Mouse (Mus musculus): ENCODE results near the gene Ccnjl. TPM values are rescaled to one million over a fixed set of nuclear protein-coding genes. Genes with fewer than 3 reads are reported as not detected.

Gene Ccnjl
- 1.5 TPM for total RNA-seq (2023)

DNA sequence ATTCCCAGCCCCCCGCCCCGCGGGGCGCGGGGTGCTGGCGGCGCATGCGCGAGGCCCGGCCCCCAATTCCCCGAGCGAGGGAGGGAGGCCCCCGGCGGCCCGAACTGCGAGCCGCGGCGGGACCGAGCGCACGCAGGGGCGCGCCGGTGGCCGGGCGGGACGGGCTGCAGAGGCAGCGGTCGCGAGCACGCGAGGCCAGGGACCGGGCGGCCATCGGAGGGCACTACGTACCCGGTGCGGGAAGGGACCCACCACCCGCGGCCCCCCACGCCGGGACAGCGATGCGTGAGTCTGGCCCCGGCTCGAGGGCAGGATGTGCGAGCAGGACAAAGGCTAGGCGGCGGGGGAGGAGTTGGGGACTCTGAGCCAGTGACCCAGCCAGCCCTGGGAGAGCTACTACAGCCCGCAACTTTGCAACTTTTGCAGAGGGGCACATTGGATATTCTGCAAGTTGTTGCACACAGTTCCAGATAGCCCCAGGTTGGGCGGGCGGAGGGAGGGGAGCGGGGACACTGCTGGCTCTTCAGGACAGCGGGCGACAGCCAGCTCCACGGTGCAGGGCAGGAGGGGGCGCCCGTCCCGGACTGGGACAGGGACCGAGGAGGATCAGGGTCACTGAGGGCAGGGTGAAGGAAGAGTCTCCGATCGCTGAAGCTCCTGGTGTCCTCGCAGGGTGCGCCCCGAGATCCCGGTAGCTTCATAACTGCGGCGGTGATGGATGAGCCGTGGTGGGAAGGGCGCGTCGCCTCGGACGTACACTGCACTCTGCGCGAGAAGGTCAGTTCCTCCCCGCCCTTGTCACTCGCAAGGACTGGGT is at the start of gene Ccnjl:
Gene Ccnjl (plus strand): TSS at position 102 of the 817 bp plus-strand sequence.

DNA sequence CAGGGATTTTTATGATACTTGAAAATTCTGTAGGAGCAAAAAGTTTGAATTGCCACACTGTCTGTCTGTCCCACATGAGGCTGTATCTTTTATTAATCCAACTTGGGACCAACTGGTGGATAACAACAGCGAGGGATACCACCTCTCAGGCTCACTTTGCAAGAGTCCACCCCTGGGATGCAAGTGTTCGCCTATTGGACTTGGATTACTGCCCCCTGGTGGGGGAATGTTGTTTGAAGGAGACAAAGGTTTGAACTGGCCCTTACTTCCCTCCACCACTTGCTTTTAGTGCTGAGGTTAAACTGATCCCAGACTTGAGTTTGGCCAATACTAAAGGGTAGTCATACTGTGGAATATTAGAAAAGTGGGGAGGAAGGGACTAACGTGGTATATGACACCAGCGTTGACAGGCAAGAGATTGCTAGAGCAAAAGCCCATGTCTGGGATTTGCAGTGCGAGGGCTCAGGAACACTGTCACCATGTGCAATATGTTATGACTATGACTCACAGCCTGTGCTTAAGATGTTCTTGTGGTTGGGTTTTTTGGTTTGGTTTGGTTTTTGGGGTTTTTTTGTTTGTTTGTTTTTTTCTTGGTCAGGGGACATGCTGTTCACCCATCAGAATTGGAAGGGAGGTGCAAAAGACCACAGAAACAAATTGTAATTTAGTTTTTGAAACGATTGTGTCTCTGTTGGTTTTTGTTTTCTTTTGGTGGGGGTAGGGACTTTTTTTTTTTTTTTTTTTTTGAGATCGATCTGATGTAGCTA is 57.9 kb downstream of the Ccnjl start, which contains the start of gene 4933415A04Rik:
Gene 4933415A04Rik (plus strand): TSS at position 717 of the 767 bp plus-strand sequence.

DNA sequence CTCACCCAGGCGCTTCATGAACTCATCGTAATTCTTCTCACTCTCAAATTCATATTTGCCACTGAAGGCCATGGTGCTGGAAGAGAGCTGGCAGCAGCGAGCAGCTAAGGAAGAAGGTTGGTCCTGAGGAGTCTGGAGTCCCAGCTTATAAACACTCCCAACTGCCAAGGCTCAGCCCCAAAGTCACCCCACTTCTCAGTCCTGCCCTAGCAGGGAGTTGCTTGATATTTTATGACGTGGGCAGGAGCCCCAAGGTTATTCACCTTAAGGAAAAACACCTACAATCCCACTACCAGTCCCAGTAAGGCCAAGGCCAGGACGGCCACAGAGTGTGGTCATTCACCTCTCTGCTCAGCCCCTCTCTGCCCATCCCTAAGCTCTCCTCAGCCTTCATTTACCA is 72.9 kb downstream of the Ccnjl start, which contains the start of gene Fabp6:
Gene Fabp6 (minus strand): TSS at position 101 of the 400 bp plus-strand sequence.

Other genes with a start within 250 kb of the Ccnjl start
- gene Pttg1, start 102.5 kb upstream of the Ccnjl start, total RNA-seq (2023): 60.2 TPM
- gene Slu7, start 95.0 kb upstream of the Ccnjl start, total RNA-seq (2023): 94.3 TPM
- not detected for gene C1qtnf2, start 54.5 kb upstream of the Ccnjl start, total RNA-seq (2023)
- 0.38 TPM for gene 4933415A04Rik, start 58.3 kb downstream of the Ccnjl start, total RNA-seq (2023)
- gene Fabp6, start 72.8 kb downstream of the Ccnjl start, total RNA-seq (2023): not detected
- gene Pwwp2a, start 153.2 kb downstream of the Ccnjl start, total RNA-seq (2023): 80.4 TPM
- gene Ttc1, start 219.2 kb downstream of the Ccnjl start, total RNA-seq (2023): 45.5 TPM